Mouse (Mus musculus) MEL (cell line): Measurements from ENCODE around the gene Mettl16. TPM values are rescaled to one million over a fixed set of nuclear protein-coding genes. Genes with fewer than 3 reads are reported as not detected.

Experiments used
- DNase-seq: peaks from one replicate; pipeline ENCODE4 v3.0.0; 2011; ENCODE audit warnings: low read depth, low spot score
- H3K27ac ChIP-seq: 2 replicates; pipeline ENCODE4 v1.5.1; 2012; ENCODE audit warnings: low read depth, mild to moderate bottlenecking, control low read depth, low read length, moderate library complexity; ENCODE audit not compliant: control insufficient read depth
- H3K27me3 ChIP-seq, 2 experiments: fragments of 150-350 bp in 1 of 2; sonication (generic) in 1 of 2; 2 replicates each; pipeline ENCODE4 v1.6.1; 2012; ENCODE audit warnings: low read length in 2 of 2, mild to moderate bottlenecking in 2 of 2, improper control_type of control experiment in 1 of 2, moderate library complexity in 1 of 2; ENCODE audit not compliant: insufficient read depth in 2 of 2, control insufficient read depth in 1 of 2
- H3K36me3 ChIP-seq, 2 experiments: 2 replicates each; pipeline ENCODE4 v1.6.1; 2012 to 2014; ENCODE audit warnings: low read length in 2 of 2, improper control_type of control experiment in 1 of 2, inconsistent platforms in 1 of 2, mild to moderate bottlenecking in 1 of 2; ENCODE audit not compliant: insufficient read depth in 2 of 2, control insufficient read depth in 1 of 2
- H3K4me1 ChIP-seq, 2 experiments: fragments of 150-350 bp in 1 of 2; sonication (generic) in 1 of 2; 2 replicates each; pipeline ENCODE4 v1.6.1; 2012; ENCODE audit warnings: low read length in 2 of 2, improper control_type of control experiment in 1 of 2, mild to moderate bottlenecking in 1 of 2; ENCODE audit not compliant: insufficient read depth in 2 of 2, control insufficient read depth in 1 of 2
- H3K4me3 ChIP-seq, 2 experiments: fragments of 150-350 bp in 1 of 2; sonication (generic) in 1 of 2; 2 replicates each; pipeline ENCODE4 v1.5.1; 2012; ENCODE audit warnings: low read depth in 2 of 2, low read length in 2 of 2, mild to moderate bottlenecking in 2 of 2, moderate library complexity in 2 of 2, control low read depth in 1 of 2, improper control_type of control experiment in 1 of 2; ENCODE audit not compliant: control insufficient read depth in 1 of 2, insufficient read depth in 1 of 2
- H3K79me2 ChIP-seq: 2 replicates; pipeline ENCODE4 v1.6.1; 2012; ENCODE audit warnings: mild to moderate bottlenecking, low read length, moderate library complexity; ENCODE audit not compliant: control insufficient read depth, poor library complexity, insufficient read depth
- H3K9ac ChIP-seq: 2 replicates; pipeline ENCODE4 v1.6.1; 2012; ENCODE audit warnings: low read depth, mild to moderate bottlenecking, control low read depth, low read length, moderate library complexity; ENCODE audit not compliant: control insufficient read depth, poor library complexity, severe bottlenecking
- H3K9me3 ChIP-seq: fragments of 150-350 bp; sonication (generic); replicated peaks from 2 replicates; pipeline ENCODE4 v1.6.1; 2012; ENCODE audit warnings: mild to moderate bottlenecking, low read length, improper control_type of control experiment, moderate library complexity; ENCODE audit not compliant: insufficient read depth
- CHD2 ChIP-seq: IDR thresholded peaks from 2 replicates; pipeline ENCODE4 v1.6.1; 2011; ENCODE audit warnings: low read length, improper control_type of control experiment
- CTCF ChIP-seq, 3 experiments: IDR thresholded peaks in 2 of 3; conservative IDR thresholded peaks in 1 of 3; 2 replicates each; pipeline ENCODE4 v1.5.1; 2011 to 2012; ENCODE audit warnings: low read length in 3 of 3, low read depth in 2 of 3, mild to moderate bottlenecking in 2 of 3, improper control_type of control experiment in 1 of 3, inconsistent platforms in 1 of 3, mixed read lengths in 1 of 3, moderate library complexity in 1 of 3; ENCODE audit not compliant: control insufficient read depth in 1 of 3, insufficient read depth in 1 of 3, poor library complexity in 1 of 3, severe bottlenecking in 1 of 3
- ELF1 ChIP-seq: IDR thresholded peaks from 2 replicates; pipeline ENCODE4 v1.6.1; 2014; ENCODE audit warnings: low read depth, mild to moderate bottlenecking, inconsistent platforms, low read length, improper control_type of control experiment, moderate library complexity
- EP300 ChIP-seq, 2 experiments: IDR thresholded peaks; 2 replicates each; pipeline ENCODE4 v1.6.1; 2011; ENCODE audit warnings: improper control_type of control experiment in 2 of 2, low read length in 2 of 2, low read depth in 1 of 2, mild to moderate bottlenecking in 1 of 2
- ETS1 ChIP-seq: IDR thresholded peaks from 2 replicates; pipeline ENCODE4 v1.6.1; 2012; ENCODE audit warnings: low read depth, mild to moderate bottlenecking, inconsistent platforms, low read length, improper control_type of control experiment, moderate library complexity
- GATA1 ChIP-seq: IDR thresholded peaks from 2 replicates; pipeline ENCODE4 v1.6.1; 2011; ENCODE audit warnings: low read depth, low read length, improper control_type of control experiment
- JUND ChIP-seq: IDR thresholded peaks from 2 replicates; pipeline ENCODE4 v1.6.1; 2011; ENCODE audit warnings: low read depth, mild to moderate bottlenecking, improper control_type of control experiment, low read length
- MAFK ChIP-seq: IDR thresholded peaks from 2 replicates; pipeline ENCODE4 v1.6.1; 2011; ENCODE audit warnings: low read depth, mild to moderate bottlenecking, low read length, improper control_type of control experiment, borderline replicate concordance
- MAZ ChIP-seq: IDR thresholded peaks from 2 replicates; pipeline ENCODE4 v1.6.1; 2012; ENCODE audit warnings: low read depth, mild to moderate bottlenecking, inconsistent platforms, low read length, improper control_type of control experiment
- MEF2A ChIP-seq: IDR thresholded peaks from 2 replicates; pipeline ENCODE4 v1.6.1; 2014; ENCODE audit warnings: low read depth, mild to moderate bottlenecking, inconsistent platforms, low read length, improper control_type of control experiment; ENCODE audit not compliant: poor library complexity, insufficient replicate concordance, severe bottlenecking; ENCODE audit errors: extremely low read depth
- MYB ChIP-seq: IDR thresholded peaks from 2 replicates; pipeline ENCODE4 v1.6.1; 2011; ENCODE audit warnings: mild to moderate bottlenecking, low read depth, low read length, improper control_type of control experiment
- MYC ChIP-seq: IDR thresholded peaks from 2 replicates; pipeline ENCODE4 v1.6.1; 2011; ENCODE audit warnings: low read depth, mild to moderate bottlenecking, low read length, improper control_type of control experiment, moderate library complexity
- RAD21 ChIP-seq: IDR thresholded peaks from 2 replicates; pipeline ENCODE4 v1.6.1; 2011; ENCODE audit warnings: mild to moderate bottlenecking, low read depth, low read length, improper control_type of control experiment
- RCOR1 ChIP-seq: IDR thresholded peaks from 2 replicates; pipeline ENCODE4 v1.6.1; 2012; ENCODE audit warnings: low read depth, mild to moderate bottlenecking, inconsistent platforms, low read length, improper control_type of control experiment
- TCF12 ChIP-seq: IDR thresholded peaks from 2 replicates; pipeline ENCODE4 v1.6.1; 2014; ENCODE audit warnings: low read depth, mild to moderate bottlenecking, inconsistent platforms, low read length, improper control_type of control experiment, moderate library complexity
- USF2 ChIP-seq, 2 experiments: IDR thresholded peaks; 2 replicates each; pipeline ENCODE4 v1.6.1; 2011 to 2012; ENCODE audit warnings: improper control_type of control experiment in 2 of 2, low read length in 2 of 2, borderline replicate concordance in 1 of 2, inconsistent platforms in 1 of 2, low read depth in 1 of 2, mild to moderate bottlenecking in 1 of 2; ENCODE audit not compliant: insufficient read depth in 1 of 2
- ZC3H11A ChIP-seq: IDR thresholded peaks from 2 replicates; pipeline ENCODE4 v1.6.1; 2012; ENCODE audit warnings: low read depth, mild to moderate bottlenecking, inconsistent platforms, low read length, improper control_type of control experiment
- ZNF384 ChIP-seq: IDR thresholded peaks from 2 replicates; pipeline ENCODE4 v1.6.1; 2012; ENCODE audit warnings: low read depth, mild to moderate bottlenecking, inconsistent platforms, low read length, improper control_type of control experiment
- polyA plus RNA-seq, 2 experiments: library from polyadenylated mRNA; stranded (reverse) in 1 of 2; unstranded in 1 of 2; fragments of >175 nt in 1 of 2; fragments of >200 nt in 1 of 2; gene quantifications; 2 replicates each; pipeline versions ENCODE4 v1.2.1 to v1.2.4; 2012; ENCODE audit warnings: low replicate concordance in 2 of 2, low read depth in 1 of 2; ENCODE audit not compliant: insufficient read length in 2 of 2, insufficient read depth in 1 of 2, missing spikeins in 1 of 2
- total RNA-seq: library from RNA; depleted of rRNA; stranded (reverse); fragments of 300-350 nt; gene quantifications from 2 replicates; pipeline ENCODE4 v1.2.3, GENCODE M21; 2012

Gene Mettl16
- total and polyA plus RNA-seq, 3 experiments, result 76.3 to 116 TPM; not detected in 1

DNA sequence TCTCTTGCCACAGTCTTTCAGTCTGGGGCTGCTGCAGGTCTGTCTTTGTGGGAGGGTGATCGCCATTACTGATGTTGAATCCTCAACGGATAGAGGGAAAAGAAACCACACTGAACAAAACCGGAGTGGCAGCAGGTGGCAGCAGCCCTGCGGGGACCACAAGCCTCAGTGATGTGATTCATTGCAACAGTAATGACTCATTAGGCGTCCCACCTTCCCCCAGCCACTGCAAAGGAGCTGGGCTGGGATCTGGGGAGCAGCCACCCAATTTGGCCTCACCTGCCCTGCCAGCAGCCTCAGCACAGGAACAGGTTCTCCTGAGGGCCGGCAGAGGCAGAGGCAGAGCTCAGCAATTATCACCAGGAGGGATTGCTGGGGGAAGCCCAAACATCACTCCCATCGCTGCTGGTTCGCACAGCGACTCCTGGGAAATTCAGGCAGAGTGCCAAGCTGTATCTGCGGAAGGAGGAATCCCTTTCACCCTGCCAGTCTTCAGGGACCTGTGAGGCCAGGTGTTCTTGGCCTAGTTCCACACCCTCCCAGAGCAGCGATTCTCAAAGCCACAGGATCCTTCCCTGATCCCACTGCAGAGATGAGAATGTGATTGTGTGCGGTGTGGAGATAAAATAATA is 100.5 kb downstream of the Mettl16 start:
- Histone ChIP-seq H3K27ac (no peak overlapping the region), H3K4me1 (no peaks in the 10 kb centered on the region)
- DNase-seq, result no peak
- TF ChIP-seq MYC (no peak), GATA1 (no peak), EP300 (IDR thresholded peaks at IDR 0.05; ENCODE audit: low read depth in 1 of 2, low read length in 2 of 2) (no peak), RCOR1 (no peak), MYB (no peak)
- TF ChIP-seq, all 39 proteins: peak for 0
- no peaks in the 10 kb centered on the region for H3K79me2 ChIP-seq
- no peak overlapping the region for H3K4me3 ChIP-seq
- no peaks in the 10 kb centered on the region for H3K9me3 ChIP-seq
- H3K9ac ChIP-seq, result no peak overlapping the region
- no peaks in the 10 kb centered on the region for H3K36me3 ChIP-seq
- no peaks in the 10 kb centered on the region for H3K27me3 ChIP-seq

- no peak for DNase-seq
- no peaks in the 10 kb centered on the region for H3K79me2 ChIP-seq
- no peak overlapping the region for H3K27ac ChIP-seq
- no peak overlapping the region for H3K9ac ChIP-seq
- TF ChIP-seq EP300 (IDR thresholded peaks at IDR 0.05; ENCODE audit: low read depth in 1 of 2, low read length in 2 of 2) (no peak), ZNF384 (no peak), MAZ (no peak), ZC3H11A (no peak), CHD2 (no peak), MEF2A (no peak), JUND (no peak), CTCF (IDR thresholded peaks at IDR 0.05 in 2 of 3, conservative IDR thresholded peaks at IDR 0.05 in 1 of 3; ENCODE audit: control insufficient read depth in 1 of 3, insufficient read depth in 1 of 3, low read depth in 2 of 3, low read length in 3 of 3, poor library complexity in 1 of 3, severe bottlenecking in 1 of 3) (no peak), RAD21 (no peak), USF2 (IDR thresholded peaks at IDR 0.05; ENCODE audit: borderline replicate concordance in 1 of 2, insufficient read depth in 1 of 2, low read depth in 1 of 2, low read length in 2 of 2) (no peak), TCF12 (no peak), ETS1 (no peak), ELF1 (no peak), MAFK (no peak)
- H3K27me3 ChIP-seq, result no peaks in the 10 kb centered on the region
- H3K36me3 ChIP-seq, result no peaks in the 10 kb centered on the region
- H3K9me3 ChIP-seq, result no peaks in the 10 kb centered on the region
- H3K4me1 ChIP-seq, result no peaks in the 10 kb centered on the region
- no peak overlapping the region for H3K4me3 ChIP-seq
Measured at GRCm38 (mm10) chr11:74874630-74875029, 104.0 kb downstream of the Mettl16 start.
